Mouse (Mus musculus) bone marrow, adult 2 months (tissue): ENCODE results near the gene Itgb6. TPM values are rescaled to one million over a fixed set of nuclear protein-coding genes. Genes with fewer than 3 reads are reported as not detected.

Experiments
- H3K27ac ChIP-seq: fragments of 200-500 bp; 2 replicates; pipeline ENCODE4 v1.5.1; 2012; ENCODE audit warnings: low read depth, mild to moderate bottlenecking, control low read depth, inconsistent platforms, low read length; ENCODE audit not compliant: control insufficient read depth, poor library complexity, insufficient read depth
- H3K4me1 ChIP-seq: fragments of 200-500 bp; 2 replicates; pipeline ENCODE4 v1.6.1; 2011; ENCODE audit warnings: low read length; ENCODE audit not compliant: control insufficient read depth, insufficient read depth
- H3K4me3 ChIP-seq: fragments of 200-500 bp; replicated peaks from 2 replicates; pipeline ENCODE3; 2011; ENCODE audit warnings: mild to moderate bottlenecking, low read depth, low read length, control low read depth; ENCODE audit not compliant: control insufficient read depth
- CTCF ChIP-seq: fragments of 200-500 bp; IDR thresholded peaks from 2 replicates; pipeline ENCODE4 v1.5.1; 2011; ENCODE audit warnings: low read length, control low read depth; ENCODE audit not compliant: control insufficient read depth, insufficient read depth
- POLR2A ChIP-seq: fragments of 200-500 bp; IDR thresholded peaks from 2 replicates; pipeline ENCODE4 v1.6.1; 2011; ENCODE audit warnings: low read depth, mild to moderate bottlenecking, control low read depth, low read length, borderline replicate concordance; ENCODE audit not compliant: control insufficient read depth
- WGBS: fragments of 180-500 bp; shearing (Covaris S2); methylation state at CpG from one replicate; pipeline ENCODE4 v1.1.7; 2018; 5-methylcytosine and 5-hydroxymethylcytosine counted together
- polyA plus RNA-seq: library from polyadenylated mRNA; stranded (reverse); fragments of >200 nt; gene quantifications from 2 replicates; pipeline ENCODE4 v1.2.4, GENCODE M21; 2011; ENCODE audit warnings: low replicate concordance; ENCODE audit not compliant: missing spikeins, insufficient read depth, insufficient read length

Itgb6 gene
- polyA plus RNA-seq, 1 experiment = not detected

DNA sequence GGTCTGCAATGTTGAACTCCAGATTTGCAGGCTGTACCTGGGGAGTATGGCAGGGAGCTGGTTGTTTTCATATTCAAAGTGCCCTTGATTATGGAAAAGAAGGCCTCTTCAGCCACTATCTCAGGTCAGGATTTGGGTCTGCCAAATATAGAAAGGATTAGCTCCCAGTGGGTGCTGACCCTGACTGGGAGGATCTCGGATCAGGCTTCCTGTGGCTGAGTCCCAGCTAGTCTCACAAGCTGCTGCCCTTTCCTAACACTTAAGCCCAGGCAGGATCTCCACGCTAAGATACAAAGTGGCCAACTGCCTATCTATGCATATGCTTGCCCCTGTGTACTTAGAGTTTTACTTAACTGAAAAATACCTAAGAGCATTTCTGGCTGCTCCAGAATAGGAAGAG, 170.8 kb downstream of the Itgb6 start:
- no peak for TF ChIP-seq CTCF
- no peak for TF ChIP-seq POLR2A
- no peak overlapping the region for H3K4me3 ChIP-seq
- no peaks in the 10 kb centered on the region; the same call in none of the 2 replicates for H3K4me1 ChIP-seq
- 81% methylated on average over 2 of the region's 2 CpGs for WGBS
- no peak overlapping the region for H3K27ac ChIP-seq

- WGBS = 86% methylated on average over 8 of the region's 8 CpGs
- Histone ChIP-seq H3K4me1 (no peaks in the 10 kb centered on the region; the same call in none of the 2 replicates), H3K4me3 (no peak overlapping the region), H3K27ac (no peak overlapping the region)
- TF ChIP-seq CTCF (no peak), POLR2A (no peak)
These were observed 171.9 kb downstream of the Itgb6 start for GRCm38 (mm10) chr2:60550521-60550920.

- Histone ChIP-seq H3K27ac (no peak overlapping the region), H3K4me3 (no peak overlapping the region), H3K4me1 (no peaks in the 10 kb centered on the region; the same call in none of the 2 replicates)
- no peak for TF ChIP-seq CTCF
- WGBS = 83% methylated on average over 2 of the region's 2 CpGs
These were observed 172.6 kb downstream of the Itgb6 start for GRCm38 (mm10) chr2:60549851-60550250.

Other genes with a start within 250 kb of the Itgb6 start
- 0.23 and 0.42 TPM in 2 replicates for gene Pla2r1, start 169.3 kb downstream of the Itgb6 start, polyA plus RNA-seq
- gene Rbms1, start 240.5 kb upstream of the Itgb6 start, polyA plus RNA-seq = 15.6 and 23.8 TPM in 2 replicates